Mouse (Mus musculus) megakaryocyte, adult 5-6 weeks (primary cell): Measurements from ENCODE around the gene Olfr455. TPM values are rescaled to one million over a fixed set of nuclear protein-coding genes. Genes with fewer than 3 reads are reported as not detected.

Source experiments
- ATAC-seq: 2 replicates; pipeline ENCODE4 v1.8.0; 2016; ENCODE audit warnings: mild to moderate bottlenecking, inconsistent platforms; ENCODE audit not compliant: poor library complexity, severe bottlenecking
- total RNA-seq, 2 experiments: library from RNA; stranded (forward) in 1 of 2; stranded (reverse) in 1 of 2; fragments of 153-499, 151-499 nt in 1 of 2; fragments of 221-1000, 200-1000 nt in 1 of 2; gene quantifications; 2 replicates each; pipeline versions ENCODE4 v1.2.3 to v1.2.4; 2015 to 2017

Gene Olfr455
- total RNA-seq (2015) (not detected in 2 replicates), total RNA-seq (2017) (not detected in 2 replicates)

- no peak for ATAC-seq
Observed at GRCm38 (mm10) chr6:42547461-42547860, at the start of gene Olfr455. TSS of gene Olfr455 (minus strand) at chr6:42547587.

DNA sequence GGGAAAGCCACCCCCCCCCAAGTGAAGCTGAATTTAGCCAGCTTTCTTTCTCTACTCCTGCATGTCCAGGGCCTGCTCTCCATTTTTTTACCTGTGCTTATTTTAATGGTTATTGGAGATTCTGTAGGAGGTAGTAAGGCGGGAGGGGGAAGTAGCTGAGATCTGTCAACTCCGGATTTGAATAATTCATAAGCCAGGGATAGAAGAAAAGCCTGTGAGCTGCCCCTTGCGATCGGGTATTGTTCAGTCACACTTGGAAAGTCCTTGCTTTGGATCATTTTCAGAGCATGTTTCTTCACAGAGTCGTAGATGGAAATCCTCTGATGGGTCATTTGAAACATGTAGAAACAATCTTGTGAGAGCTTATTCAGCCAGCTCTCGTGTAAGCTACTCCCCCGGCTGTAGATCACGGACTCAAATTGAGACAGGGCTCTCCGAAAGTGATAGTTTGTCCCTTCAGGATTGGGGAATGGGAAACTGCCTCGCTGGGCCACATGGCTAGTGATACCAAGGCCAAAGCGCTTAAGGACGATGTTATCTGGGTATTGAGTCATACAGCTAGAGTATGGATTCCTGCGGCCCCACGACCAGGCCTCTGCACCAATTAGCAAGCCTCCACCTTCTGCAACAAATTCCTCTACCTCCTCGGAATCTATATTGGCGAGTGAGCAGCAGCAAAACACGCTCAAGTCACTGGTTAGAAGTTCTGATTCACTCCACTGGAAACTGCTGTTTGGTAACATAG, 45.9 kb upstream of the Olfr455 start:
- ATAC-seq, result no peak

- no peak for ATAC-seq
Observed at GRCm38 (mm10) chr6:42586569-42586968, 39.2 kb upstream of the Olfr455 start.

GRCm38 (mm10) chr6:42583488-42583872, 36.1 kb upstream of the Olfr455 start:
- peak; percentile 59; the same call in 1 of the 2 replicates for ATAC-seq

- ATAC-seq, result no peak
Observed at GRCm38 (mm10) chr6:42582741-42583487, 35.5 kb upstream of the Olfr455 start.

GRCm38 (mm10) chr6:42578678-42579077, 31.3 kb upstream of the Olfr455 start:
- ATAC-seq, result no peak

GRCm38 (mm10) chr6:42577433-42577832, 30.0 kb upstream of the Olfr455 start:
- ATAC-seq, result no peak

GRCm38 (mm10) chr6:42568205-42568604, 20.8 kb upstream of the Olfr455 start:
- no peak for ATAC-seq

DNA sequence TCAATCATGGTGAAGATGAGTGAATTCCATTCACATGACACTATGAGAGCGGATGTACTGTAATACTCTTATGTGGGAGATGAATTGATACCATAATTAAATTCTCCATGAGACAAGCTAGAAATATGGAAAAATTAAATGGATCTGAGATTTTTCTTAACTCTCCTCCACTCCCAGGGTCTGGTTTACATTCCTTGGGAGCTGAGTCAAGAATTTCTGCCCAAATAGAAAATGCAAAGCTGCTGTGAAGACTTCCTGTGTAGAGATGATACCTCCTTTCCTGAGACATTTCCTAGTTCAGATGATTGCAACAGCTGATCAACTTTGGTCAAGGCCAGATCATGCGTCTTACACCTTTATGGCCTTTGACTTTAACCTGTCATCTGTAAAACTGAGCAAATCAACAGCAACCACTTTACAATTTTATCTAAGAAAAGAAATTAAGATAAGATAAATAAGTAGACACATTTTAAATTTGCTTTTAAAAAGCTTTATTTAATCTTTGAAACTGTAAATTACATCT, 18.8 kb upstream of the Olfr455 start:
- no peak for ATAC-seq

- no peak for ATAC-seq
Observed at GRCm38 (mm10) chr6:42562280-42562679, 14.9 kb upstream of the Olfr455 start.

DNA sequence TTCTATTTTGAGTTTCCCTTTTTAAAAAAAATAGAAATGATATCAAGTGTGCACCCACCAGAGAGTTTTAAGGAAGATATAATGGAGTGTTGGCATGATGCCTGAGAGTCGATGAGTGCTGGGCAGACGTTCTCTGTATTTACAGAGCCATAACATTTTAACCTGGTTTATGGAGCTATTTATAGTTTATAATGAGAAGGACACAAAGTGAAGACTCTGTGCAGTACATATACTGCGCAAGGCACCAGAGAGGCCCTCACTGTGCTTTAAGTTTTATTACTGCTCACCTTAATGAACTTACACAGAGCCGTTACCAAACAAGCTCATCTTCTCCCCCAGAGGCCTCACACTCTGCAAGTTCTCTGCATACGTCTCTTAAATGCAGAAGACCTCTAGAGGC, 13.5 kb upstream of the Olfr455 start:
- ATAC-seq, result no peak

DNA sequence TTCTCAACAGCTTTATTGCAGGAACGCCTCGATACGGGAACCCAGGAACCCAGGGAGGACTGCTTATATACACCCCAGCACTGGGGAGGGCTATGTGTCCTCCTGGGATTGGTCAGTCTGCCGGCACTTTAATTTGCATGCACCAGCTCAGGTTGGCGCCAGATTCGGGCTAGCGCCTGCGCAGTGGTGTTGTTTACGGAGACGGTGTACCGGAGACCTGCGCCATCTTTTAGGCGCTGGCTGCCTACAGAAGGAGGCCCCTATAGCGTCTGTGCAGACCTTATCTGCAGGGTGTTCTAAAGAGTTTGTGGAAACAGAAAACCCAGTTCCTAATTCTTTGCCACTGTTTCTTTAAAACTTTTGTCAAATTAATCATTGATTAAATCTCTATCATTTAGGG, 11.3 kb upstream of the Olfr455 start:
- no peak for ATAC-seq

GRCm38 (mm10) chr6:42546180-42546579, 1.2 kb downstream of the Olfr455 start:
- ATAC-seq, result no peak

- ATAC-seq, result no peak
Observed at GRCm38 (mm10) chr6:42545451-42545885, 1.9 kb downstream of the Olfr455 start.

DNA sequence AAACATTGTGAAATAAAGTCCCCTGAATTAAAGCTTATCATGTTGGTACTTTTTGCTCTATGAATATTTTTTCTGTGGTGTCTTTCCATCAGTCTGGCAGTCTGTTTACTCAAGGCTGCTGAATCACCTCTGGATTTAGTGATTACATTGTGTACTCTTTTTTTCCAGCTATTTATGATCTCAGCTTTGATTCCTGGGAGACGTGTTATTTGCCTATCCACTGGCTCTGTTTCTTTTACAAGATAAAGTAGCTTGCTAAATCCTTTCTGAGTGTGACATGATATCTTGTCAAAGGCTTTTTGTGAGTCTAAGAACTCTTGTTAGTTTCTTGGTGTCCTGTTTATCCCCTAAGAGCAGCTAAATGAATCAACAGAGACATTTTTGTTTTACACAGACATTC, 2.5 kb downstream of the Olfr455 start:
- no peak for ATAC-seq

- ATAC-seq, result no peak
Observed at GRCm38 (mm10) chr6:42542036-42543031, 5.1 kb downstream of the Olfr455 start.

- ATAC-seq, result no peak
Observed at GRCm38 (mm10) chr6:42540681-42541080, 6.7 kb downstream of the Olfr455 start.

GRCm38 (mm10) chr6:42539711-42540110, 7.7 kb downstream of the Olfr455 start:
- no peak for ATAC-seq

DNA sequence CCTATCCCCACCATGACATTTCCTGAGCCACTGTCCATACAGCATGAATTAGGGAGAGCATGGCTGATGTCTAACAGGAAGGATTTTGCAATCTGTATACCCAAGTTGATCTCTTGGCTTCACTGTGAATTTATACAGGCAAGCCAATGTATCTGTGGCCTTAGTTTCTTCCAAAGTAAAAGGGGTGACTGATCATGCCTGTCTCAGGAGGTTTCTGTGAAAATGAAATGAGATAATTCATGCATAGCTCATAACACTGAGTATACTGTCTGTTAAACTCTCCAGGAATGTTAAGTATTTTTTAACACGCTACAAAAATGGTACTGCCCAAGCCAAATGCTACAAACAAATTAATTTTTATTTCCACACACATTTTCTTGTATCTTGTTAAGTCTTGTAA, 33.9 kb downstream of the Olfr455 start:
- ATAC-seq, result no peak

GRCm38 (mm10) chr6:42509311-42509710, 38.1 kb downstream of the Olfr455 start:
- ATAC-seq, result no peak

- no peak for ATAC-seq
Observed at GRCm38 (mm10) chr6:42503478-42503877, 43.9 kb downstream of the Olfr455 start.
